Mouse (Mus musculus) cerebellum, adult 18-20 months (tissue): ENCODE data around the gene Gstt1.
"Not testable (repeated sequence)": the region's sequence is repeated elsewhere in the genome, so short reads cannot be mapped to it uniquely, and the experiment has no call there.

Experiments
- DNase-seq, 2 experiments: peaks; one replicate each; pipeline ENCODE4 v3.0.0; 2021

Gstt1 gene

GRCm38 (mm10) chr10:75798176-75798696 is at the start of gene Gstt1:
Gene Gstt1, minus strand, starts transcription at chr10:75798584.
- peak; percentile 76 to 80 for DNase-seq

DNA sequence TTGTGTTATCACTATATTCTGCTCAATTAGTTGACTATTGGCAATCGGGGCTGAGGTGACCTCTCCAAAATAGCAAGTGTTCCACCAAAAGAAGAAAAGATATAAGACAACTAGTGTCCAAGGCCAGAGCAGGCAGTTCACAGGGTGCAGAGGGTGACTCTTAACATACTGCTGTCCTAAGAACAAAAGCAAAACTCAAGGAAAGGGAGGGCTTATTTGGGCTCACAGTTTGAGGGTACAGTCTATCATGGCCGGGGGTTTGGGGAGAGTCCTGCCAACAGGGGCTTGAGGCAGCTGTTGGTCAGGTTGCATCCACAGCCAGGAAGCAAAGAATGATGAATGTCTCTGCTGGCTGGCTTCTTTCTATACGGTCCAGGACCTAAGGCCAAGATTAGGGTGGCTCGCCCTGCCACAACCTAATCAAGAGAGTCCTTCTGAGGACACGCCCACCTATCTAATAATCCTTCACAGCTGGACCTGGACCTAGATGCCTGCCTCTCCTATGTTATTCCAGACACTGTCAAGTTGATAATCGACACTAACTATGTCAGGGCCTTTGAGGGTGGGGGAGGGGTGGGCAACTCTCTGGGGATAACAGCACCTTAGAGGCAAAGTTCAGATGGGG is 47.0 kb upstream of the Gstt1 start:
- DNase-seq: no peak

- DNase-seq: no peak
Measured at GRCm38 (mm10) chr10:75844800-75845199, 46.4 kb upstream of the Gstt1 start.

DNA sequence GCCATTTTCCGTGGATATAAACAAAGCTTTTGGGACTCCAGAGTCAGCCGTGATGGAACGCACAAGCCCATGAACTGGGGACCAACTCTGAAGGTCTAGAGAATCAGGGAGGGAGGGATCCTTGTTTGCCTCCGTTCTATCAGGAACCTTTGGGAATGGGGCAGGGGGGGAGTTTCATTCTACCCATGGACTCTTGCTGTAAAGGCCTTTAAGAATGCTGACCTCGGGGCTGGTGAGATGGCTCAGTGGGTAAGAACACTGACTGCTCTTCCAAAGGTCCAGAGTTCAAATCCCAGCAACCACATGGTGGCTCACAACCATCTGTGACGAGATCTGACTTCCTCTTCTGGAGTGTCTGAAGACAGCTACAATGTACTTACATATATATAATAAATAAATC is 45.5 kb upstream of the Gstt1 start:
- DNase-seq: not testable (repeated sequence)

GRCm38 (mm10) chr10:75839092-75839491 is 40.7 kb upstream of the Gstt1 start:
- DNase-seq: no peak

- DNase-seq: peak; percentile 94 to 95
Measured at GRCm38 (mm10) chr10:75837248-75837759, 38.9 kb upstream of the Gstt1 start, which contains the start of gene Gstt2. Gene Gstt2, minus strand, starts transcription at chr10:75837424.

- DNase-seq: no peak
Measured at GRCm38 (mm10) chr10:75835761-75836531, 37.6 kb upstream of the Gstt1 start.

GRCm38 (mm10) chr10:75835307-75835706 is 36.9 kb upstream of the Gstt1 start:
- peak in 1 of 2 experiments; percentile 47 for DNase-seq

GRCm38 (mm10) chr10:75834721-75835120 is 36.3 kb upstream of the Gstt1 start:
- DNase-seq: no peak

DNA sequence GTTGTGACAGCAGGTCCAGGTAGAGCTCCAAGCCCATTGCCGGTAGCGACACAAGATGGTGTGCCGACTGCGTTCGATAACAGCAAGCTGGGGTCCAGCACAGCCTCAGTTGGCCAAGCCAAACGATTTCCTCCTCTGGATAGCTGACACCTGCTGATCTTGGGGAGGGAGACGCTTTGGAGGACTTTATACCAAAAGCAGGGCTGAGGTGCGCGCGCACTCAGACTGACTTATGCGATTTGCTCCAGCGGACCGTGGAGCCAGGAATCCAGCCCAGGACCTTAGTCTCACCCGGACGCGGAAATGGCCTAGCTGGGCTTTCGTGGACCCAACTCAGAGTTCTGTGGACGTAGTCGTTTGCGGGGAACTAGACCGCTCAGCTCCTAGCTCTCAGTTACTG is 35.9 kb upstream of the Gstt1 start:
- DNase-seq: peak; percentile 63 to 67

DNA sequence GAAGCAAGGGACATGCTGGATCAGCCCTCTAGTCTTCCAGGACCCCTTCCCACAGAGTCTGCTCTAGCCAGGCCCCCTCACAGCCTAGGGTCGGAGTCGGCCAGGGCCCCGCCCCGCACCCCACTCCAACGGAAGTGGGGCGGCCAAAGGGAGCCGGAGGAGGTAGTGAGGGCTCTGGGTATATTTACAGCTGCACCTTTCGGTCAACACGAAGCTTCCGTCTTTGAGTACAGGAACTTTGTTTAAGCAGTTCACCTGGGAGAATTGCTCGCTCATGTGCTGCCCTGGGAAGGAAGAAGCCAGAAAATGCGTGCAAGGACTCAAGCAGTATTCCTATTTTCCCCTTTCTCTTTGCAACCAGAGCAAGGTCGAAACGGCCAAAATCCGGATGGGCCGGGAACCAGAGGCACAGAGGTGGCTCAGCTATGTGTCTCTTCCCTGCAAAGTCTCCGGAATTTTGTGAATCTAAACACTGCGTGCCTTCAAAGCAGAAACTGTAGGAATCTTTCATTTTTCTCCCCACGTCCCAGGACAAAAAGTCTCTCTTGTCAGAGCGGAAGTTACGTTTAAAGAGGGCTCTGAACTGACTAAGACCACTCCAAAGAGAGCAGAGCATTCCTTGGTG is 35.2 kb upstream of the Gstt1 start:
- DNase-seq: no peak

GRCm38 (mm10) chr10:75832272-75832895 is 34.0 kb upstream of the Gstt1 start:
- DNase-seq: peak; percentile 55 to 68

GRCm38 (mm10) chr10:75830275-75830670 is 31.9 kb upstream of the Gstt1 start:
- DNase-seq: no peak

DNA sequence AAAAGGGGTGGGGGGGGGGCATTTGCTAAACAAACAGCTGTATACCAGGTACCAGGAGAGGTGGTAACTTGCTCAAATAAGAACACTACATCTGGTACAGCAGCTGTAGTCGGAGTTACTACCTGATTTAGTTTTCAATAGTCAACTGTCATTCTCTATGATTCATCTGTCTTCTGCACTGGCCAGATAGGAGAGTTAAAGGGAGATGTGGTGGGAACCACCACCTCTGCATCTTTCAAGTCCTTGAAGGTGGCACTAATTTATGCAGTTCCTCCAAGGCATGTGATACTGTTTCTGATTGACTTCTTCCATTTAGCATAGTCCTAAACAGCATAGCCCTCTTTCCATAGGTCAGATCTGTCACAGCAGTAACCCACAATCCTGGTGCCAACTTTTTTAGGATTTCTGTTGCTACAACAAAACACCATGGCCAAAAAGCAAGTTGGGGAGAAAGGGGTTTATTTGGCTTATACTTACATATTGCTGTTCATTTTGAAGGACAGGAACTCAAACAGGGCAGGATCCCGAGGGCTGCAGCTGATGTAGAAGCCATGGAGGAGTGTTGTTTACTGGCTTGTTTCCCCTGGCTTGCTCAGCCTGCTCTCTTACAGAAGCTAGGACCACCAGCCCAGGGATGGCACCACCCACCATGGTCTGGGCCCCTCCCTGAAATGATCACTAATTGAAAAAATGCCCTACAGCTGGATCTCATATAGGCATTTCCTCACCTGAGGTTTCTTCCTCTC is 31.3 kb upstream of the Gstt1 start:
- DNase-seq: no peak

- DNase-seq: peak; percentile 81 to 82
Measured at GRCm38 (mm10) chr10:75828500-75828931, 30.1 kb upstream of the Gstt1 start.

GRCm38 (mm10) chr10:75827668-75828360 is 29.4 kb upstream of the Gstt1 start:
- peak in 1 of 2 experiments; percentile 53 for DNase-seq

DNA sequence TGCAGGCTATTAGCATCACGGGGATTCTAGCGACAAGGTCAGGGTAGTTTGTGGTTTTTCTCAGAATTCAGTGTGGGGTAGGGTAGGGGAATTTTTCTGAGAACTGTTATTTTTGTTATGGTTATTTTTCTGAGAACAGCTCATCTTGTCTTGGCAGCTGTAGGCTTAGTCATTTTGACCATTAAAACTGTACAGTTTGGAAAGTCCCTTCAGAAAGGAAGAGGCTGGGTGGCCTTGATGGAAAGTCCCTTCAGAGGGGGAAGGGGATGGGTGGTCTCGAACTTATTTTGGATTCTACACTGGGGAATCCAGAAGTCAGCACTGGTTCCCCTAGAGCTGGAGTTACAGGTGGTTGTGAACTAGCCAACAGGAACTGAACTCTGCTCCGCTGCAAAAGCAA is 26.1 kb upstream of the Gstt1 start:
- no peak for DNase-seq

- no peak for DNase-seq
Measured at GRCm38 (mm10) chr10:75823782-75824181, 25.4 kb upstream of the Gstt1 start.

DNA sequence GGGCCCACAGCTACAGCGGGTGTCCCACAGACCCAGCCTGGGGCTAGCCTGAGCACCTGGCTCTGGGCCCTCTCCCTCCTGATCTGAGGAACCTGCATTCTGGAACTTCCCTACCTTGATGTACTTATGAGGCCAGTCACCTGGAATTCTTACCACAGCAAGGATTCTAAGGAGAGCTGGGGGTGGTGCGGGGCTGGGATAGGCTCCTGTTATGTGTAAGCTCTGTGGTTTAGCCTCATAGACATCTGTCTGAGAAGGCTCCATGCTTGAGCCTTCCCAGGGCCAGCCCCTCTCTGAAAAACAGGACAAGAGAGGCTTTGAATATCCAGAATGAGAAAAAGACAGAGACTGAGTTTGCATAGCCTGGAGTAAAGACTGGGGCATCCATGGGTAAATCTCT is 24.1 kb upstream of the Gstt1 start, which contains the start of gene Gstt4:
Gene Gstt4, minus strand, starts transcription at position 101 of the 400 bp plus-strand sequence.
- DNase-seq: no peak

GRCm38 (mm10) chr10:75819882-75820281 is 21.5 kb upstream of the Gstt1 start:
- no peak for DNase-seq

GRCm38 (mm10) chr10:75818641-75819040 is 20.3 kb upstream of the Gstt1 start:
- DNase-seq: no peak
